Mouse (Mus musculus) forelimb bud, embryonic 11.5 days (tissue): ENCODE data around the gene Ints6l.
"Not testable (repeated sequence)": the region's sequence is repeated elsewhere in the genome, so short reads cannot be mapped to it uniquely, and the experiment has no call there.

Experiments used
- DNase-seq: peaks from one replicate; pipeline ENCODE4 v3.0.0-alpha.2; 2012; ENCODE audit warnings: low read depth, low spot score

Ints6l gene

DNA sequence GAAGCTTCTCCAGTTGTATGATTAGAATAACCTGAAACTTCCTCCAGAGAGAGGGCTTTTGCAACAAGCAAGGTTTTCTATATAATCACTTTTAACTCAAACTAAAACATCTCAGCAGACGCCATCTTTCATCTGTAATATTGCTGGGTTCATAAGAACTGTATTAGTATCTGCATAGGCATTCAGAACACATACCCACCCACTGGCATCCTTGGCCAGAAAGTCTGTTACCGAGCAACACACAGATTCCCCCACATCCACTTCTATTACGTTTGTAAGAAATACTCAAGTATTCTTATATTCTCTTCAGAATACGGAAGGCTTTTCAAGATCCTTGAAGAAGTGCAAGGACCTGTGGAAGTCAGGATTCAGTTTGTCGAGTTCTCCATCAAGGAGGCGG, 69.8 kb downstream of the Ints6l start, which contains the start of gene Gm10477:
Gene Gm10477 (plus strand): TSS at position 301 of the 400 bp plus-strand sequence.
- DNase-seq: not testable (repeated sequence)

GRCm38 (mm10) chrX:56531266-56531665, 76.6 kb downstream of the Ints6l start:
- DNase-seq: peak; percentile 46

DNA sequence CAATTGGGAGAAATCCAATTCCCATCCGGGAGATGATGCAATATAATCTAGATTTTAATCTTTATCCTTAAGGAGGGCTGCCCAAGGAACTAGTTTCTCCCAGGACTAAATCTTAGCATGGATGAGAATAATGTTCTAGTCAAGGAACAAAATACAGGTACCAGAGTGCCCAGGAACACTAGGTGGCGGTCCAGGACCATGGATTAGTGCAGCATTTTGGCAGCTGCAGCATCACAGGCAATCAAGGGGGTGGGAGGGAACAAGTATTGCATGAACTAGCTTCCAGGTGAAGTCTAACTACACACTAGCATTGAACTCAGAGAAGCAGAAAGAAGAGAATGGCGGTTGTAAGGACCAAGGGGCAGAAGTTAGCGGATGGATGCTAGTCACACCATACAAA, 82.5 kb downstream of the Ints6l start:
- peak; percentile 31 for DNase-seq

- DNase-seq: no peak
Observed at GRCm38 (mm10) chrX:56549506-56549905, 94.8 kb downstream of the Ints6l start, which contains the start of gene Gm648. Gm648 (minus strand) TSS chrX:56549606.

DNA sequence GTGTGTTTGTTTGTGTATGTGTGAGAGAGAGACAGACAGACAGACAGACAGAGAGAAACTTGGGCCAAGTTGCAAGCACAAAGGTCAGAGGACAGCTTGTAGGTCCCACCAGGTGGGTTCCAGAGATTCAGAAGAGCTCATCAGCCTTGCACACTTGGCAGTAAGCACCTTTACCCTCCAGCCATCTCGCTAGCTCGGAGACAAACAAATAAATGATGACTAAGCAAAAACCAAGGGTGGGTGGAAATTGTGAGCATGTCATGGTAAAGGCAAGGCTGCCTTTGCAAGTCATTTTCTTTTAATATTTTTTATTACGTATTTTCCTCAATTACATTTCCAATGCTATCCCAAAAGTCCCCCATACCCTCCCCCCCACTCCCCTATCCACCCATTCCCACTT, 98.9 kb downstream of the Ints6l start:
- no peak for DNase-seq
